Mouse (Mus musculus) liver, adult 2 months (tissue): ENCODE measurements around the gene BC030499.

Experiments
- CTCF ChIP-seq: fragments of 200-500 bp; IDR thresholded peaks from 2 replicates; pipeline ENCODE4 v1.5.1; 2011; ENCODE audit warnings: low read depth, low read length, control low read depth
- POLR2A ChIP-seq: fragments of 200-500 bp; IDR thresholded peaks from 2 replicates; pipeline ENCODE4 v1.6.1; 2011; ENCODE audit warnings: low read length, control low read depth; ENCODE audit not compliant: insufficient read depth; ENCODE audit errors: extremely low read depth

DNA sequence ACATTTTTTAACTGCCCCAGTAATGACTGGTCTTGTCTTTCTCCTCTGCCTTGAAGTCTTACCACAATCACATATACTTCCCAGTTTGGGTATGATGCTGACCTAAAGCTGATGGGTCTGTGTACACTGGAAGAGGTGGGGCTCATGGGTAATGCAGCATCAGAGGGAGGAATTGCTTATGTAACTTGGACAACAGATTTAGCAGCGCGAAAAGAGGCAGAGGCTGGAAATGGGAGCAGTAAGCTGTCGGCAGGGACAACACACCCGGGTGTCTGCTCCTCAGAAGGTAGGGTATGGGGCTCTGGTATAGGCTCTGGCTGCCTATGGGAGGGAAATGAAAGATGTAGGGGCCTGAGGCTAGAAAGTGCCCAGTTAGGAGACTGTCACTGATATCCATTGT lies at the start of gene BC030499:
- TF ChIP-seq CTCF (no peak), POLR2A (no peak)
